Mouse (Mus musculus): ENCODE measurements around the gene Glrx2. TPM values are rescaled to one million over a fixed set of nuclear protein-coding genes. Genes with fewer than 3 reads are reported as not detected.

The Glrx2 gene
- polyA plus RNA-seq, 1 experiment from 2014 or later = 66.8 TPM

DNA sequence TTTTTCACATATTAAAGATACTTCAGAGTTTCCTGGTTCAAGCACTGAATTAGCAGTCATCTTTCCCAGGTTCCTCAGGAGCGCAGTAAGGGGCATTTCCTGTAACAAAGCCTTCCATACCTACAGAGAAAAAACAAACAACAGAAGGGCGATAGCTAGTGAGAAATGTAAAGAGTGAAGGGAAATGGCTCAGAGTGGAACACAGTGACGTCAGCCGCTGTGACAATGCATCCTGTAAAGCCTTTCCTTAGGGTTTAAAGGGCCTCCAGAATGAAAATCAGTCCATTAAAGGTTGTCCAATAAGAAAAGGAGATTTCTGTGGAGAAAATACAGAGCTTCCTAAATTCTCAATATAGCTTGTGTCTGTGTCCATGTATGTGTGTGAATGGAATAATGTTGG is 49.7 kb downstream of the Glrx2 start:
- Histone ChIP-seq H3K9me3 (replicated peaks; ENCODE audit: control insufficient read depth, low read length) (no peaks in the 10 kb centered on the region), H3K9ac (ENCODE audit: low read depth, low read length) (no peak overlapping the region), H3K4me2 (no peak overlapping the region), H3K36me3 (ENCODE audit: control insufficient read depth, insufficient read depth, low read length) (peaks cover 2% of the 10 kb centered on the region), H3K27ac (ENCODE audit: low read depth, low read length) (no peak overlapping the region), H3K27me3 (ENCODE audit: control insufficient read depth, insufficient read depth, low read length) (no peaks in the 10 kb centered on the region), H3K4me3 (ENCODE audit: low read depth, low read length) (no peak overlapping the region), H3K4me1 (ENCODE audit: control insufficient read depth, insufficient read depth, low read length) (no peaks in the 10 kb centered on the region)
- WGBS (ENCODE audit: insufficient replicate concordance) = 72% methylated on average over 4 of the region's 4 CpGs
- ATAC-seq (replicated peaks; ENCODE audit: insufficient number of reproducible peaks, low FRiP score, low TSS enrichment) = no peak

- Histone ChIP-seq H3K27ac (ENCODE audit: low read depth, low read length) (no peak overlapping the region), H3K4me3 (ENCODE audit: low read depth, low read length) (no peak overlapping the region), H3K36me3 (ENCODE audit: control insufficient read depth, insufficient read depth, low read length) (no peaks in the 10 kb centered on the region; the same call in 1 of the 2 replicates), H3K9ac (ENCODE audit: low read depth, low read length) (no peak overlapping the region), H3K4me1 (ENCODE audit: control insufficient read depth, insufficient read depth, low read length) (no peaks in the 10 kb centered on the region), H3K9me3 (replicated peaks; ENCODE audit: control insufficient read depth, low read length) (no peaks in the 10 kb centered on the region), H3K27me3 (ENCODE audit: control insufficient read depth, insufficient read depth, low read length) (no peaks in the 10 kb centered on the region), H3K4me2 (no peak overlapping the region)
- ATAC-seq (replicated peaks; ENCODE audit: insufficient number of reproducible peaks, low FRiP score, low TSS enrichment) = no peak
- 89% methylated on average over 6 of the region's 6 CpGs for WGBS (ENCODE audit: insufficient replicate concordance)
These were observed 50.1 kb downstream of the Glrx2 start for GRCm38 (mm10) chr1:143766238-143766637.

DNA sequence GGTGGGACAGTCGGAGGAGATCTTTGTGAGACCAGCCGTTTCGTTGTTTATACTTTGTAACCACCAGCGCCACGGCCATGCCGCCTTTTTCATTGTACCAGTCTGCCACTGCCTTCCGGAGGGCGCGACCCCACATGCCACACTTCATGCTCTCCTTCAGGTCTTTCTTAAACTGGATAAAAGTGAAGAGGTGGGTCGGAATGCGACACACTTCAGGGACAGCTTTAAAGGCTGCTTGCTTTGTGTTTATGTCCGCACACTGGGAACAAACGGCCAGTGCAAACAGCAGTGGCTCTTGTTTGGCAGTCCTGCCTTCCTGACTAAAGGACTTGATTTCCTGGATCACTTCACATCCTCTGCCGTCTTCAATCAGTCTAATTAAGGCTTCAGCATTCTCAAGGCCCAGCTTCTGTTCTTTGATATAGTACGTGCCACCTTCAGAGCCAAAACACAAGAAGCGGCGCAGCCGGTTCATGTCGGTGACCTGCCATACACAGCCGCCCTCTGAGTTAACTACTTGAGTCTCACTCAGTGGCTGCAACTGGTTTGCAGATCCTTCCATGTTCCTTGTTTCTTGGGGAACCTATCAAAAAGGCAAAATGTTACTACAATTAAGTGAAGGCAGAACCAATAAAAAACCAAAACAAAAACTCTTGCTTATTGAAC is 54.4 kb downstream of the Glrx2 start:
- Histone ChIP-seq H3K4me1 (ENCODE audit: control insufficient read depth, insufficient read depth, low read length) (peaks cover 6% of the 10 kb centered on the region; the same call in 1 of the 2 replicates), H3K36me3 (ENCODE audit: control insufficient read depth, insufficient read depth, low read length) (no peaks in the 10 kb centered on the region; the same call in 1 of the 2 replicates), H3K4me2 (no peak overlapping the region), H3K27me3 (ENCODE audit: control insufficient read depth, insufficient read depth, low read length) (no peaks in the 10 kb centered on the region), H3K9me3 (replicated peaks; ENCODE audit: control insufficient read depth, low read length) (no peaks in the 10 kb centered on the region), H3K4me3 (ENCODE audit: low read depth, low read length) (no peak overlapping the region), H3K27ac (ENCODE audit: low read depth, low read length) (no peak overlapping the region), H3K9ac (ENCODE audit: low read depth, low read length) (no peak overlapping the region)
- ATAC-seq (replicated peaks; ENCODE audit: insufficient number of reproducible peaks, low FRiP score, low TSS enrichment) = no peak
- 83% methylated on average over 20 of the region's 20 CpGs for WGBS (ENCODE audit: insufficient replicate concordance)

- H3K27ac ChIP-seq (ENCODE audit: low read depth, low read length) = no peak overlapping the region
- H3K4me2 ChIP-seq = no peak overlapping the region; the same call in 1 of the 2 replicates
- H3K9ac ChIP-seq (ENCODE audit: low read depth, low read length) = no peak overlapping the region
- no peaks in the 10 kb centered on the region for H3K9me3 ChIP-seq (replicated peaks; ENCODE audit: control insufficient read depth, low read length)
- no peaks in the 10 kb centered on the region for H3K36me3 ChIP-seq (ENCODE audit: control insufficient read depth, insufficient read depth, low read length)
- no peak overlapping the region for H3K4me3 ChIP-seq (ENCODE audit: low read depth, low read length)
- ATAC-seq (replicated peaks; ENCODE audit: insufficient number of reproducible peaks, low FRiP score, low TSS enrichment) = no peak
- no peaks in the 10 kb centered on the region for H3K27me3 ChIP-seq (ENCODE audit: control insufficient read depth, insufficient read depth, low read length)
- H3K4me1 ChIP-seq (ENCODE audit: control insufficient read depth, insufficient read depth, low read length) = peaks cover 6% of the 10 kb centered on the region; the same call in 1 of the 2 replicates
- 67% methylated on average over 7 of the region's 7 CpGs for WGBS (ENCODE audit: insufficient replicate concordance)
These were observed 56.9 kb downstream of the Glrx2 start for GRCm38 (mm10) chr1:143773082-143773481.

- Histone ChIP-seq H3K27ac (ENCODE audit: low read depth, low read length) (no peak overlapping the region), H3K4me1 (ENCODE audit: control insufficient read depth, insufficient read depth, low read length) (peaks cover 11% of the 10 kb centered on the region), H3K9me3 (replicated peaks; ENCODE audit: control insufficient read depth, low read length) (no peaks in the 10 kb centered on the region), H3K4me2 (peak overlapping the region; percentile 34; the same call in 1 of the 2 replicates), H3K27me3 (ENCODE audit: control insufficient read depth, insufficient read depth, low read length) (no peaks in the 10 kb centered on the region), H3K36me3 (ENCODE audit: control insufficient read depth, insufficient read depth, low read length) (no peaks in the 10 kb centered on the region), H3K9ac (ENCODE audit: low read depth, low read length) (no peak overlapping the region), H3K4me3 (ENCODE audit: low read depth, low read length) (no peak overlapping the region)
- ATAC-seq (replicated peaks; ENCODE audit: insufficient number of reproducible peaks, low FRiP score, low TSS enrichment) = no peak
- 27% methylated on average over 6 of the region's 6 CpGs for WGBS (ENCODE audit: insufficient replicate concordance)
These were observed 57.8 kb downstream of the Glrx2 start for GRCm38 (mm10) chr1:143773909-143774308.

DNA sequence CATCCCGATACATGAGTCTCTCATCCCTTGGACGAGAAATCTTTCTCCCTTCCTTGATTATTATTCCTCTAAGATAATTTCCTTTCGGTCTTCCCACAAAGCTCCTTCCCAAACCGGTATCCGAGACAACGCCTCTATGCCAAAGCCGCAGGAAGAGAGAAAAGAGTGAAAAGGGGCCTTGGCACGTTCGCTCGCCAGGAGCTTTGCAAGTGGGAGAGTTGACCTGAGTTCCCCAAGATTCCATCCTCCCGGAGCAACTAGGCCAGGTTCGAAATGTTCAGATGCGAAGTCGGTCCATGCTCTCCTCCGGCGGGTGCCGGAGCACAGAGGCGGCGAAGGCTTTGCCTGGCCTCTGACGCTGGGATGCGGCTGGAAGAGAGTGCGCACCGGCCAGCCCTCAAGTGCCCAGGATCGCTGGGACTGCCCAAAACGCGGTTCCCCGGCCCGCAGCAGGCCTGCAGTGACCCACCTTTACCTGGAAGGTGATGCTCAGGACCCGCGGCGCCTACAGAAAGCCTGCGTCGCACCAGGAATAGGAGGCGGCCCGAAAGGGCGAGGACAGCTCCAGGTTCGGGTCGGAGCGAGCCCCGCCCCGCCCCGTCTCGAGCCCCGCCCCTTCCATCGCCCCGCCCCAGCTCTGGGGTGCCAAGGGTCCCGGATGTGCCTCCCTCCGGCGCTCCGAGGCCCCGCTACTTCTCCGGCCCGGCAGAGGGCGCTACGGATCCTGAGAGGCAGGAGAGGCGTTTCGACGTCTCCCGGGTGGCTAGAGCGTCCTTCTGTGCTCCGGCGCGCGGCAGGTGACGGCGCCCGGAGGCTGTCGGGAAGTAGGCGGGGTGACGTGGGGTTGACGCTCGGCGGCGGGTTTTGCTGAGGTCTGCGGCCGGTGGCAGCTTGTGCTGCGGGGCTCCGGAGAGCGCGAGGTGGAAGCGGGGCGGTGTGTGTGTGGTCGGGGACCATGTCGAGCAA is 60.6 kb downstream of the Glrx2 start, which contains the start of the genes Trove2 and Uchl5:
Gene Trove2, minus strand, starts transcription at position 623 of the 966 bp plus-strand sequence.
Gene Uchl5, plus strand, starts transcription at position 827 of the 966 bp plus-strand sequence.
- peak; percentile 97 for ATAC-seq (replicated peaks; ENCODE audit: insufficient number of reproducible peaks, low FRiP score, low TSS enrichment)

GRCm38 (mm10) chr1:143777558-143778218 is 61.5 kb downstream of the Glrx2 start:
- peak overlapping the region; percentile 66 for H3K27ac ChIP-seq (ENCODE audit: low read depth, low read length)
- H3K27me3 ChIP-seq (ENCODE audit: control insufficient read depth, insufficient read depth, low read length) = no peaks in the 10 kb centered on the region
- peak overlapping the region; percentile 84 for H3K4me3 ChIP-seq (ENCODE audit: low read depth, low read length)
- no peaks in the 10 kb centered on the region for H3K36me3 ChIP-seq (ENCODE audit: control insufficient read depth, insufficient read depth, low read length)
- ATAC-seq (replicated peaks; ENCODE audit: insufficient number of reproducible peaks, low FRiP score, low TSS enrichment) = peak; percentile 47
- peaks cover 11% of the 10 kb centered on the region for H3K4me1 ChIP-seq (ENCODE audit: control insufficient read depth, insufficient read depth, low read length)
- H3K9me3 ChIP-seq (replicated peaks; ENCODE audit: control insufficient read depth, low read length) = no peaks in the 10 kb centered on the region
- WGBS (ENCODE audit: insufficient replicate concordance) = under 1% methylated on average over 39 of the region's 39 CpGs
- H3K9ac ChIP-seq (ENCODE audit: low read depth, low read length) = peak overlapping the region; percentile 94
- H3K4me2 ChIP-seq = peak overlapping the region; percentile 90

More for the DNA sequence above, 60.6 kb downstream of the Glrx2 start, which contains the start of the genes Trove2 and Uchl5:
- H3K9me3 ChIP-seq (replicated peaks; ENCODE audit: control insufficient read depth, low read length) = no peaks in the 10 kb centered on the region
- H3K4me3 ChIP-seq (ENCODE audit: low read depth, low read length) = peak within 1 kb of the TSS; percentile 84
- H3K9ac ChIP-seq (ENCODE audit: low read depth, low read length) = peak within 1 kb of the TSS; percentile 94
- peaks cover 11% of the 10 kb centered on the region for H3K4me1 ChIP-seq (ENCODE audit: control insufficient read depth, insufficient read depth, low read length)
- H3K27ac ChIP-seq (ENCODE audit: low read depth, low read length) = peak within 1 kb of the TSS; percentile 66
- no peaks in the 10 kb centered on the region for H3K36me3 ChIP-seq (ENCODE audit: control insufficient read depth, insufficient read depth, low read length)
- H3K27me3 ChIP-seq (ENCODE audit: control insufficient read depth, insufficient read depth, low read length) = no peaks in the 10 kb centered on the region
- WGBS (ENCODE audit: insufficient replicate concordance) = under 1% methylated on average over 78 of the region's 84 CpGs
- H3K4me2 ChIP-seq = peak within 1 kb of the TSS; percentile 90

DNA sequence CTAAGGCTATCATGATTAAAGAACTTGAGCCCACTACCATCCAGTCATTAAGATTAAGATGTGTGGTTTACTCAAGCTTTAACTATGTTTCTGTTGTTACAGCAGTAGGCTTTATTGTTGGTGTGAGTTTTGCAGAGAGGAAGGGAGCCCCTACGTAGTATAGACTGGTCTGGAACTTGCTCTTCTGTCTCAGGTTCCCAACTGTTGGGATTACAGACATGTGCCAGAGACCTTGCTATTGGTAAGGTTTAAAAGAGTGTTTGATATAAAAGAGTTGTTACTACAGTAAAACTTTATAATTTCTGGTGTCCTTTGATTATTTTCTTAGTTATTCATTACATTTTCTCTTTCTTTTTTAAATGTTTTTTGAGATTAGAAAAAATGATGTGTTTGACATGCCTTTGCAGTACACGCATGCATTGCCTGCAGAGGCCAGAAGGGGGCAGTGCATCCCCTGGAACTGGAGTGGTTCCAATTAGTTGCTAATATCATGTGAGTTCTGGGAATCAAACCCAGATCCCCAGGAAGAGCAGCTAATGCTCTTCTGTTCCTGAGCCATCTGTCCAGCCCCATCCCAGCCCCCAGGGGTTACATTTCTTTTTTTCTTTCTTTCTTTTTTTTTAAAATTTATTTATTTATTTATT is 72.6 kb downstream of the Glrx2 start:
- 72% methylated on average over 2 of the region's 2 CpGs for WGBS (ENCODE audit: insufficient replicate concordance)
- H3K27me3 ChIP-seq (ENCODE audit: control insufficient read depth, insufficient read depth, low read length) = no peaks in the 10 kb centered on the region
- no peak overlapping the region for H3K4me2 ChIP-seq
- H3K36me3 ChIP-seq (ENCODE audit: control insufficient read depth, insufficient read depth, low read length) = no peaks in the 10 kb centered on the region
- no peak for ATAC-seq (replicated peaks; ENCODE audit: insufficient number of reproducible peaks, low FRiP score, low TSS enrichment)
- H3K4me1 ChIP-seq (ENCODE audit: control insufficient read depth, insufficient read depth, low read length) = no peaks in the 10 kb centered on the region
- H3K27ac ChIP-seq (ENCODE audit: low read depth, low read length) = no peak overlapping the region
- H3K9ac ChIP-seq (ENCODE audit: low read depth, low read length) = no peak overlapping the region
- H3K9me3 ChIP-seq (replicated peaks; ENCODE audit: control insufficient read depth, low read length) = no peaks in the 10 kb centered on the region
- H3K4me3 ChIP-seq (ENCODE audit: low read depth, low read length) = no peak overlapping the region
